ENCODE assay signal across 14 mouse cellular contexts in the genomic region with DNA sequence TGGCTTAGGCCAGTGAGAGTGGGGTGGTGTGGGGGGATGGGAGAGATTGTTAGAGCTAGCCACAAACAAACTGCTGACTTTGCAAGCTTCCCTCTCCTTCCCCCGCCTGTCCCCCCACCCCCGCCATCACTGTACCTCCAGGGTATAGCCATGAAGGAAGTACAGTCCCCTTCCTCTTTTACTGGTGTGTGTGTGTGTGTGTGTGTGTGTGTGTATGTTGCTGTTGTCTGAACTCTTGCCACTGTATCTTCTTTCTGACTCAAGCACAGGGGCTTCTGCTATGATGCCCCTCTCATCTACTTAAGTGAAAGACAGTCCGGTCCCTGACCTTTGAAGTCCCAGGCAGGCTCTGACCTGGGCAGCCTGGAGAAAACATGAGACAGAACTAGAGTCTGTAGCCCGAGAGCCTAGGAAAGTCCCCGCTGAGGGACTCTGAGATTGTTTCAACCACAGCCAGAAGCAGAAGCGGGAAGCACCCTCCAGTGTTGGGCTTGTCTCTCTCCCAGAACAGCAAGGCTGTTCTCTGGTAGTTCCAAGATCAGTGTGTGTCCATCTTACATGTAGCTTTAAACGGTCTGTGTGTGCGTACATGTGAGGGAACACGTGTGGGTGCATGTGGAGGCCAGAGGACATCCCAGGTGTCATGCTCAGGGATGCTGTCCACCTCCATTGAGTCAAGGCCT. TPM values are rescaled to one million over a fixed set of nuclear protein-coding genes. Genes with fewer than 3 reads are reported as not detected.
DNase-seq lines count a peak whose midpoint lies in the region; ATAC-seq lines count a peak whose summit lies in the region.
"Had no signal": no experiment of that assay in that cellular context is flagged by ENCODE, and none has a peak within 500 bp of the region (broad histone marks: within the 10 kb centered on the region; RNA-seq: fewer than 3 reads in every experiment).

No protein-coding gene starts in this region.

- peaks cover 22% of the 10 kb centered on the region for H3K27me3 ChIP-seq in liver, embryonic 15.5 days

- peaks cover 19% of the 10 kb centered on the region; the same call in 1 of the 2 replicates for H3K4me1 ChIP-seq in liver, embryonic 15.5 days (replicated peaks)

- H3K9ac ChIP-seq in liver, embryonic 15.5 days, result no peak overlapping the region
- H3K9ac ChIP-seq: limb, embryonic 13.5 days had no signal

- 41% methylated on average over 9 of the region's 9 CpGs for WGBS in liver, embryonic 15.5 days (ENCODE audit: insufficient replicate concordance)

- H3K4me2 ChIP-seq in liver, embryonic 15.5 days, result no peak overlapping the region
- H3K4me2 ChIP-seq: limb, embryonic 13.5 days had no signal

- H3K4me3 ChIP-seq in liver, embryonic 15.5 days (replicated peaks), result no peak overlapping the region
- H3K4me3 ChIP-seq: erythroblast, embryonic 14.5 days; limb, embryonic 13.5 days; midbrain, embryonic 10.5 days had no signal

- intact Hi-C loops in heart, postnatal 36 days (cut with DNase I), result no loop called here

- H3K27ac ChIP-seq in liver, embryonic 15.5 days (replicated peaks), result peak overlapping the region; percentile 33; the same call in 1 of the 2 replicates
- H3K27ac ChIP-seq: limb, embryonic 13.5 days; midbrain, embryonic 10.5 days had no signal

- H3K9me3 ChIP-seq in liver, embryonic 15.5 days (replicated peaks), result no peaks in the 10 kb centered on the region
- H3K9me3 ChIP-seq: limb, embryonic 13.5 days; midbrain, embryonic 10.5 days had no signal

- peak; percentile 35; the same call in 1 of the 2 replicates for ATAC-seq in liver, embryonic 15.5 days (ENCODE audit: insufficient read depth)

- H3K36me3 ChIP-seq in liver, embryonic 15.5 days (replicated peaks), result peaks cover 12% of the 10 kb centered on the region

- DNase-seq in heart, adult 11 months, result peak; percentile 92
- no peak for DNase-seq in heart, postnatal 36 days
- peak; percentile 65 for DNase-seq in spleen, postnatal 36 days (ENCODE audit: low spot score in 2 of 2)
- no peak for DNase-seq in spleen, postnatal 10 days (ENCODE audit: low spot score in 2 of 2)
- no peak for DNase-seq in thymus, postnatal 36 days
- DNase-seq in right cerebral cortex, adult 2 months (ENCODE audit: low spot score in 2 of 2), result no peak
- no peak for DNase-seq in kidney, postnatal 25 days
- DNase-seq: kidney, adult 18-20 months; thymus, adult 2 months had no signal

RNA-seq across cellular contexts. Expression of gene Tlr9, which starts 7.8 kb away (rescaled TPM):
- 1 to 10 TPM in 1 of 2 experiments, under 1 TPM in 1; 0.47 to 1.1 TPM for total RNA-seq in heart, postnatal 36 days (2021)
- polyA plus RNA-seq in liver, embryonic 15.5 days (2015; fragmentation: Nextera tagmentation; extraction: Ambion mirVana), result 0.03 and 0.07 TPM in 2 replicates
- polyA plus RNA-seq: C2C12; midbrain, embryonic 10.5 days had no signal

RNA-seq across cellular contexts. Expression of gene Alas1, which starts 18.3 kb away (rescaled TPM):
- 100 to 1,000 TPM; 298 to 524 TPM for total RNA-seq in heart, postnatal 36 days (2021)
- polyA plus RNA-seq in liver, embryonic 15.5 days (2015; fragmentation: Nextera tagmentation; extraction: Ambion mirVana), result 52.6 and 59.6 TPM in 2 replicates

RNA-seq across cellular contexts. Expression of gene Twf2, which starts 27.3 kb away (rescaled TPM):
- total RNA-seq in heart, postnatal 36 days (2021), result 100 to 1,000 TPM; 266 to 269 TPM
- 23.5 and 23.8 TPM in 2 replicates for polyA plus RNA-seq in liver, embryonic 15.5 days (2015; fragmentation: Nextera tagmentation; extraction: Ambion mirVana)

RNA-seq across cellular contexts. Expression of gene Ppm1m, which starts 30.6 kb away (rescaled TPM):
- total RNA-seq in heart, postnatal 36 days (2021), result 10 to 100 TPM; 12.2 to 13.8 TPM
- 11.7 and 13.6 TPM in 2 replicates for polyA plus RNA-seq in liver, embryonic 15.5 days (2015; fragmentation: Nextera tagmentation; extraction: Ambion mirVana)

RNA-seq across cellular contexts. Expression of gene Poc1a, which starts 50.7 kb away (rescaled TPM):
- 1 to 10 TPM; 4.1 TPM for total RNA-seq in heart, postnatal 36 days (2021)
- 23.1 and 25.1 TPM in 2 replicates for polyA plus RNA-seq in liver, embryonic 15.5 days (2015; fragmentation: Nextera tagmentation; extraction: Ambion mirVana)

Comparison
In these comparisons a context has a peak if more than half of its experiments do, and no peak if none do; other contexts are left out.
1. DNase-seq: peak in heart, adult 11 months (single experiment) and spleen, postnatal 36 days (2 of 2); none in heart, postnatal 36 days (0 of 2), spleen, postnatal 10 days (0 of 2), thymus, postnatal 36 days (0 of 2), right cerebral cortex, adult 2 months (0 of 2) and kidney, postnatal 25 days (0 of 2).